Mouse (Mus musculus): ENCODE results near the gene Fra10ac1. TPM values are rescaled to one million over a fixed set of nuclear protein-coding genes. Genes with fewer than 3 reads are reported as not detected.

Gene Fra10ac1
- 23.0 and 25.1 TPM in 2 replicates for polyA plus RNA-seq (2021; fragmentation: Nextera tagmentation)
- long read RNA-seq, experiment 1, transcript Fra10ac1-201 (14 exons, 1,402 nt): major isoform, 15 of 37 reads
- long read RNA-seq, experiment 1, partial matches to known transcripts: 14 of 37 reads
- long read RNA-seq, experiment 1, other reads (novel, unspliced or antisense): 7 of 37 reads
- long read RNA-seq, experiment 2, transcript Fra10ac1-201 (14 exons, 1,402 nt): major isoform, 68 of 100 reads
- long read RNA-seq, experiment 2, partial matches to known transcripts: 9 of 100 reads
- long read RNA-seq, experiment 2, other reads (novel, unspliced or antisense): 20 of 100 reads

GRCm38 (mm10) chr19:38223905-38224684 is at the start of gene Fra10ac1:
TSS of gene Fra10ac1 (minus strand) at chr19:38224156.

GRCm38 (mm10) chr19:38264505-38265500 is 40.8 kb upstream of the Fra10ac1 start, which contains the start of gene Lgi1:
TSS of gene Lgi1 (plus strand) at chr19:38264536.

Other genes starting within 250 kb of the Fra10ac1 start
- 0.40 and 1.2 TPM in 2 replicates for gene Myof, start 180.6 kb downstream of the Fra10ac1 start, polyA plus RNA-seq (2021; fragmentation: Nextera tagmentation)
- gene Cep55, start 169.1 kb downstream of the Fra10ac1 start, polyA plus RNA-seq (2021; fragmentation: Nextera tagmentation): 0.15 and 0.35 TPM in 2 replicates
- gene Ffar4, start 127.1 kb downstream of the Fra10ac1 start, polyA plus RNA-seq (2021; fragmentation: Nextera tagmentation): 0.13 and 0.16 TPM in 2 replicates
- gene Rbp4, start 98.9 kb downstream of the Fra10ac1 start, polyA plus RNA-seq (2021; fragmentation: Nextera tagmentation): 49.5 and 56.6 TPM in 2 replicates
- 0.09 TPM in 1 of 2 replicates, not detected in the other for gene Pde6c, start 91.4 kb downstream of the Fra10ac1 start, polyA plus RNA-seq (2021; fragmentation: Nextera tagmentation)
- 82.0 and 85.0 TPM in 2 replicates for gene Lgi1, start 40.4 kb upstream of the Fra10ac1 start, polyA plus RNA-seq (2021; fragmentation: Nextera tagmentation)
- gene Slc35g1, start 171.8 kb upstream of the Fra10ac1 start, polyA plus RNA-seq (2021; fragmentation: Nextera tagmentation): 0.18 and 0.24 TPM in 2 replicates